Mouse (Mus musculus) ovary, adult 2 months (tissue): ENCODE measurements around the gene Kcnma1. TPM values are rescaled to one million over a fixed set of nuclear protein-coding genes. Genes with fewer than 3 reads are reported as not detected.

Source experiments
- polyA plus RNA-seq: library from polyadenylated mRNA; depleted of rRNA; stranded (reverse); fragments of >200 nt; gene quantifications from 2 replicates; pipeline ENCODE4 v1.2.3, GENCODE M21; 2012; rRNA removed

Gene Kcnma1
- 24.8 and 25.5 TPM in 2 replicates for polyA plus RNA-seq

DNA sequence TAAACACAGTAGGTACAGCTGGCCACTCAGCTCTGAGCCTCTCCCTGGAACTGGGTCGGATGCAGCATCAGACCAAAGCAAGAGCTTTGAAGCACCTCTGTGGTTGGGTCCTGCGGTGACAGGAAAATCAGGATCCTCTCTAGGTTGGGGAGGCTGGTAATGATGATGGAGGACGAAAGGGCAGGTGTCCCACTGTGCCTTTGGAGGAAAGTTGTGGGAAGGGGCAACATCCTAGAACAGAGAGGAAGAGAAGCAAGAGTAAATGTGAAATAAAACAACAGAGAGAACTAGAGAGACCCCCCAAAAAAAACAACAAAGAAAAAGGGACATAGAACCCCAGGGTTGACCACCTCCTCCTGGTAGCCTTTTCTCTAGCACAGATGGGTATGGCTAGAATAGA lies at the start of gene Kcnma1:
TSS of gene Kcnma1 (minus strand) at position 101 of the 400 bp plus-strand sequence.

Other genes starting within 250 kb of the Kcnma1 start
- gene Dlg5, start 231.4 kb upstream of the Kcnma1 start, polyA plus RNA-seq: 74.0 and 85.5 TPM in 2 replicates